Mouse (Mus musculus) ES-E14 (cell line): ENCODE results near the gene Golga4. TPM values are rescaled to one million over a fixed set of nuclear protein-coding genes. Genes with fewer than 3 reads are reported as not detected.
A peak's percentile ranks its signal among the peaks of the same experiment; 100 is the strongest.

Experiments used
- DNase-seq: peaks from one replicate; pipeline ENCODE4 v3.0.0-alpha.2; 2013; ENCODE audit warnings: low read depth, low spot score
- H3K27ac ChIP-seq: 2 replicates; pipeline ENCODE4 v1.5.1; 2012; ENCODE audit warnings: low read depth, mild to moderate bottlenecking, low read length, moderate library complexity, mixed read lengths; ENCODE audit not compliant: poor library complexity, insufficient read depth, severe bottlenecking
- H3K36me3 ChIP-seq: 2 replicates; pipeline ENCODE4 v1.6.1; 2012; ENCODE audit warnings: mild to moderate bottlenecking, low read length, moderate library complexity, mixed read lengths; ENCODE audit not compliant: control insufficient read depth, poor library complexity, insufficient read depth, severe bottlenecking
- H3K4me1 ChIP-seq, 2 experiments: fragments of 150-350 bp in 1 of 2; sonication (generic) in 1 of 2; 2 replicates each; pipeline ENCODE4 v1.6.1; 2012; ENCODE audit warnings: low read length in 2 of 2, mild to moderate bottlenecking in 1 of 2, mixed read lengths in 1 of 2; ENCODE audit not compliant: control insufficient read depth in 2 of 2, insufficient read depth in 2 of 2, poor library complexity in 1 of 2
- H3K4me3 ChIP-seq, 2 experiments: fragments of 150-350 bp in 1 of 2; sonication (generic) in 1 of 2; 2 replicates each; pipeline ENCODE4 v1.5.1; 2012; ENCODE audit warnings: low read length in 2 of 2, low read depth in 1 of 2, mild to moderate bottlenecking in 1 of 2, mixed read lengths in 1 of 2; ENCODE audit not compliant: insufficient read depth in 1 of 2, poor library complexity in 1 of 2, severe bottlenecking in 1 of 2
- H3K9ac ChIP-seq: 2 replicates; pipeline ENCODE4 v1.6.1; 2012; ENCODE audit warnings: low read depth, mild to moderate bottlenecking, low read length, mixed read lengths; ENCODE audit not compliant: poor library complexity, insufficient read depth, severe bottlenecking
- H3K9me3 ChIP-seq: fragments of 150-350 bp; sonication (generic); 2 replicates; pipeline ENCODE4 v1.6.1; 2012; ENCODE audit warnings: low read depth, mild to moderate bottlenecking, low read length; ENCODE audit not compliant: control insufficient read depth, insufficient read depth
- CHD2 ChIP-seq: IDR thresholded peaks from 2 replicates; pipeline ENCODE4 v1.6.1; 2014; ENCODE audit warnings: mild to moderate bottlenecking, low read depth, low read length, inconsistent platforms
- HCFC1 ChIP-seq: IDR thresholded peaks from 2 replicates; pipeline ENCODE4 v1.6.1; 2012; ENCODE audit warnings: low read length, inconsistent platforms, borderline replicate concordance; ENCODE audit not compliant: insufficient read depth
- MAFK ChIP-seq: IDR thresholded peaks from 2 replicates; pipeline ENCODE4 v1.6.1; 2014; ENCODE audit warnings: mild to moderate bottlenecking, low read depth, low read length, inconsistent platforms; ENCODE audit not compliant: insufficient read depth
- ZC3H11A ChIP-seq: IDR thresholded peaks from 2 replicates; pipeline ENCODE4 v1.6.1; 2012; ENCODE audit warnings: low read depth, mild to moderate bottlenecking, inconsistent platforms, low read length, borderline replicate concordance
- ZNF384 ChIP-seq: IDR thresholded peaks from 2 replicates; pipeline ENCODE4 v1.6.1; 2012; ENCODE audit warnings: low read depth, low read length, inconsistent platforms
- in situ Hi-C, 2 experiments: fragments of 600-800 bp; cut with MboI; formaldehyde crosslinking; loops; one replicate each; pipeline ENCODE4 v1.15.1; 2025; ENCODE audit warnings: low sequenced_read_pairs in 2 of 2, inconsistent platforms in 1 of 2; ENCODE audit not compliant: unreplicated experiment in 2 of 2
- total RNA-seq: library from RNA; depleted of rRNA; stranded (reverse); fragments of 300-350 nt; gene quantifications from 2 replicates; pipeline ENCODE4 v1.2.3, GENCODE M21; 2012; rRNA removed

Gene Golga4
- total RNA-seq, result 73.3 and 78.4 TPM in 2 replicates

DNA sequence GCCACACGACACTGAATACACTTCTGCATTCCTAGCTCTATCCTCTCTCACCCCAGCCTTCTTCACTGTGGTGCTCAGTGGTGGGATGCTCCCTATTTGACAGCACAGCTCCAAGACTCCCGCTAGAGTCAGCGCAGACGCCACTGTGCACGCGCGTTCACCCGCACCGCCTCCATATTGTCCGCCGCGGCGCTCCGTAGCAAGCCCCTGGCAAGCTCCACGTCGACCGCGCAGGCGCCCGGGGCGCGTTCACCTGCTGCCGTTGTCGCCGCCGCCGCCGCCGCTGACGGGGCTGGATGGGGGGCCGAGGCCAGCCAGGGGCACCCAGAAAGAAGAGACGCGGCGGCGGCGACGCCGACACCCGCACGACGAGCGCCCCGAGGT lies at the start of gene Golga4:
TSS of gene Golga4 (plus strand) at position 248 of the 384 bp plus-strand sequence.
- Histone ChIP-seq H3K4me3 (peak within 1 kb of the TSS; percentile 83 to 86), H3K36me3 (0 out of 2 replicates have a peak, but pooled peaks cover 3% of the 10 kb centered on the region), H3K27ac (no peak within 1 kb of the TSS), H3K9ac (peak within 1 kb of the TSS; percentile 83), H3K9me3 (no peaks in the 10 kb centered on the region), H3K4me1 (peaks cover 0 to 10% of the 10 kb centered on the region in 2 experiments; a peak in 2 of 4 replicates)
- DNase-seq, result no peak
- TF ChIP-seq MAFK, result no peak
- TF ChIP-seq ZC3H11A, result no peak
- TF ChIP-seq ZNF384, result no peak
- no peak for TF ChIP-seq CHD2
- TF ChIP-seq HCFC1, result peak; percentile 57; the same call in 1 of the 2 replicates
- in situ Hi-C loops, result no loop called here

DNA sequence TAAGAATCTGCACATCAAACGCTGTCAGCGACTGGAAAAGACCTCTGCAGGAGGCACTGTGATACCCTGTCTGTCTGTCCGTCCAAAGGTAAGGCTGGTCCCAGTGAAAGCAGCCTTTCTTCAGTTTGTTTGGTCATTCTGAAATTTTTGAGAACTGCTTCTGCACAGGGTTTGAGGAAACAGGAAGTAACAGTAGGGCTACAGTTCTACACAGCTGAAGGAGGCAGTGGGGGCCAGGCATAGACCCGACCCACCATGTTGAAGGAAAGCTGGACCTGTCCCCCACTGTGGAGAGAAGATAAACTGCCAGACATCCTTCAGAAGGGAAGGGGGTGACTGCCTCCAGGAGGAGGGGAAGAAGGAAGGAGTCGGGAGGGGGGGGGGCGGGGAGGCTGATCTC lies 49.7 kb upstream of the Golga4 start:
- in situ Hi-C loops, result no loop called here
- Histone ChIP-seq H3K4me1 (peaks cover 0 to 8% of the 10 kb centered on the region in 2 experiments; a peak in 1 of 4 replicates), H3K27ac (no peak overlapping the region), H3K36me3 (no peaks in the 10 kb centered on the region), H3K9me3 (no peaks in the 10 kb centered on the region), H3K9ac (no peak overlapping the region), H3K4me3 (no peak overlapping the region)
- DNase-seq, result no peak
- TF ChIP-seq ZNF384, result no peak
- TF ChIP-seq CHD2, result no peak
- TF ChIP-seq ZC3H11A, result no peak
- TF ChIP-seq MAFK, result no peak
- TF ChIP-seq HCFC1, result no peak

DNA sequence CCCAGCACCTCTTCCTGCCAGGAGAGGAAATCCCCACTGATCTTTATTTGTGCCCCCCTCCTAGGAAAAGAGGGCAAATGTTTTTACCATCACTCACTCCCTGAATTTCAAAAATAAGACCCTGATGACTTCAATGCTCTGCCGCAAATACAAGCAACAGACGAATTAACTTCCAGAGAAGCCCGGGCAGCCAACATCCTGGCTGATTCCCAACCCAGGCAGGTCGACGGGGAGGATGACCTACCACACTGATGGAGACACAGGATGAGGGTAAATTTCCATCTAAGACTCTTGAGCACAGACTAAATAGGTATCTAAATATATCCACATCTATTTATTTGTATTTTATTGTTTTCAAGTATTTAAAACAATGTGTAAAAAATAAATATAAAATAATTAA lies 48.0 kb upstream of the Golga4 start:
- no peak overlapping the region for H3K9ac ChIP-seq
- TF ChIP-seq MAFK (no peak), CHD2 (no peak), ZC3H11A (no peak), HCFC1 (no peak), ZNF384 (no peak)
- H3K9me3 ChIP-seq, result no peaks in the 10 kb centered on the region
- peaks cover 0 to 10% of the 10 kb centered on the region in 2 experiments; a peak in 1 of 4 replicates for H3K4me1 ChIP-seq
- H3K27ac ChIP-seq, result no peak overlapping the region
- H3K36me3 ChIP-seq, result no peaks in the 10 kb centered on the region
- no peak for DNase-seq
- in situ Hi-C loops, result no loop called here
- H3K4me3 ChIP-seq, result no peak overlapping the region

DNA sequence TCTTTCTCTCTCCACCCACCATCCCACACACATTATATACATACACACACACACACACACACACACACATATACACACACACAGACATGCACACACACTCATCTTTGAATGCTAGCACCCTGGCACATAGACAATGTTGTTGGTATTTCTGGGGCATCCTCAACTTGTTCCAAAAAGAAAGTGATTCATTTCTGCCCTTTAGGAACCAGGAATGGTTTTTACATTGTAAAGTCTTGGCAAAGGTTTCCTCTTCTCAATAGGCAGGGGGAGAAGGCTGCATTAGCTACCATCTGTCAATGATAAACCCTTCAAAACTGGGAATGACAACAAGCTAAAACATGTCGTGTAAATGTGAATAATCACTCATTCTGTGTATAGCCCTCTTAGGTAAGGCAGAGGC lies 42.0 kb upstream of the Golga4 start:
- Histone ChIP-seq H3K9ac (no peak overlapping the region), H3K4me3 (no peak overlapping the region), H3K4me1 (peaks cover 0 to 4% of the 10 kb centered on the region in 2 experiments; a peak in 1 of 4 replicates), H3K27ac (no peak overlapping the region), H3K9me3 (no peaks in the 10 kb centered on the region), H3K36me3 (no peaks in the 10 kb centered on the region)
- no peak for TF ChIP-seq CHD2
- no peak for TF ChIP-seq ZC3H11A
- no peak for TF ChIP-seq MAFK
- TF ChIP-seq ZNF384, result no peak
- no peak for TF ChIP-seq HCFC1
- DNase-seq, result no peak
- in situ Hi-C loops, result no loop called here

DNA sequence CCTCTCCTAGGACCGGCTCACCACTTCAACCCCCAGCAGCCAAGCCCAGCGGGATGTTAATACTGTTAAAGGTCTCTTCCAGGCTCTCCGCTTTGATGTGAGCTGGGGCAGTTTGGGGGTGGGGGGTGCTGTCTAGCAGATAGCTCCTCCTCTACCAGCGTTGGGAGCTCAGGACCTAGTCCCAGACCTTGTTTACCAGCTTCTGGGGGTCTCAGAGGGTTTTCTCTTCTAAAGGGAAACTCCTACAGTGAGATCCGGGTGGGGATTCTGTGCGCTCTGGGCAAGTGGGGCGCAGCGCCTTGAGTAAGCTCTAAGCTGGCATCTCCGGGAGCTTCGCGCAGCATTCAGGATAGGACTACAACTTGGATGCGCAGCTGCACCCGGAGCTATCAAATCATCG lies 37.8 kb upstream of the Golga4 start:
- in situ Hi-C loops, result no loop called here
- Histone ChIP-seq H3K4me3 (no peak overlapping the region), H3K9me3 (no peaks in the 10 kb centered on the region), H3K36me3 (no peaks in the 10 kb centered on the region), H3K4me1 (peaks cover 0 to 6% of the 10 kb centered on the region in 2 experiments; a peak in 1 of 4 replicates), H3K9ac (no peak overlapping the region), H3K27ac (no peak overlapping the region)
- TF ChIP-seq ZNF384 (no peak), CHD2 (no peak), HCFC1 (no peak), MAFK (no peak), ZC3H11A (no peak)
- DNase-seq, result no peak
